Mouse (Mus musculus) E14TG2a.4 (cell line): ENCODE measurements at regions not wholly inside any gene's neighbourhood (a gene's known extent, or its start where the extent isn't known, plus 50 kb on each side); places are given as distances from the start of the nearest gene placed in this dataset.

ENCODE experiments used
- CTCF ChIP-seq: conservative IDR thresholded peaks from 2 replicates; pipeline ENCODE4 v1.5.1; 2014; ENCODE audit warnings: low read length
- NANOG ChIP-seq: IDR thresholded peaks from 2 replicates; pipeline ENCODE4 v1.6.1; 2014; ENCODE audit warnings: borderline replicate concordance, low read length, mixed read lengths
- POU5F1 ChIP-seq: IDR thresholded peaks from 2 replicates; pipeline ENCODE4 v1.6.1; 2014; ENCODE audit warnings: low read length, borderline replicate concordance

DNA sequence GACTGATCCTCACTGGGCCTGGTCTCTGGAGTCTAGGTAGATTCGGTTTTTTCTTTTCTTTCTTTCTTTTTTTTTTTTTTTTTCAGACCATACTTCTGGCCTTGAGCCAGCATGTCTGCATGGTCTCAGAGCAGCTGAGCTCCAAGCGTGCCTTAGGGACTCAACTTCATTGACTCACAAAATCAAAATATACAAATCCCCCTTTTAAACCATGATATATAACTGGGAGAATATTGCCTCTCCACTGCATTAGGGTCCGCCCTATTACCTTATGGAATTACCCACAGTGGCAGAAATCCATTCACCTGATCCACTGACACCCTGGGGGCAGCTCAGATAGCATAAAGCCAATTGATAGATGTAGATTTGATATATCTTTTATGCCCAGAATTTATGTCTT, 385.5 kb upstream of the Clint1 start:
- no peak for TF ChIP-seq CTCF
- no peak for TF ChIP-seq POU5F1
- no peak for TF ChIP-seq NANOG
